Mouse (Mus musculus) forebrain, embryonic 16.5 days (tissue): ENCODE results near the gene Gpr4. TPM values are rescaled to one million over a fixed set of nuclear protein-coding genes. Genes with fewer than 3 reads are reported as not detected.

Experiments used
- ATAC-seq: fragments of 200-750 bp; cut with Nextera tagmentation; 2 replicates; pipeline ENCODE4 v1.8.0; 2017; ENCODE audit warnings: mild to moderate bottlenecking, moderate library complexity
- H3K27ac ChIP-seq: fragments of 300-500 bp; sonication (generic); 2 replicates; pipeline ENCODE4 v1.5.1; 2014; ENCODE audit warnings: low read length, control low read depth
- H3K27me3 ChIP-seq: fragments of 300-500 bp; sonication (generic); replicated peaks from 2 replicates; pipeline ENCODE4 v1.6.1; 2014; ENCODE audit warnings: low read length; ENCODE audit not compliant: control insufficient read depth, insufficient read depth
- H3K36me3 ChIP-seq: fragments of 300-500 bp; sonication (generic); 2 replicates; pipeline ENCODE4 v1.6.1; 2014; ENCODE audit not compliant: control insufficient read depth, insufficient read depth
- H3K4me1 ChIP-seq: fragments of 300-500 bp; sonication (generic); replicated peaks from 2 replicates; pipeline ENCODE4 v1.6.1; 2014; ENCODE audit warnings: low read length; ENCODE audit not compliant: control insufficient read depth, insufficient read depth
- H3K4me2 ChIP-seq: fragments of 300-500 bp; sonication (generic); 2 replicates; pipeline ENCODE4 v1.6.1; 2014; ENCODE audit warnings: mild to moderate bottlenecking, low read length, control low read depth
- H3K4me3 ChIP-seq: fragments of 300-500 bp; sonication (generic); replicated peaks from 2 replicates; pipeline ENCODE4 v1.5.1; 2014; ENCODE audit warnings: mild to moderate bottlenecking, low read length, control low read depth
- H3K9ac ChIP-seq: fragments of 300-500 bp; sonication (generic); replicated peaks from 2 replicates; pipeline ENCODE4 v1.6.1; 2014; ENCODE audit warnings: low read depth, low read length, control low read depth
- H3K9me3 ChIP-seq: fragments of 300-500 bp; sonication (generic); 2 replicates; pipeline ENCODE4 v1.6.1; 2016; ENCODE audit warnings: low read length; ENCODE audit not compliant: control insufficient read depth
- WGBS: fragments of 180-500 bp; shearing (Covaris S2); extraction: QIAGEN DNeasy Blood & Tissue Kit; methylation state at CpG from one replicate; pipeline ENCODE4 v1.1.7; 2014; 5-methylcytosine and 5-hydroxymethylcytosine counted together
- polyA plus RNA-seq: library from polyadenylated mRNA; unstranded; fragments of >200 nt; fragmentation: Nextera tagmentation; extraction: Ambion mirVana; gene quantifications from 2 replicates; pipeline ENCODE4 v1.2.1, GENCODE M21; 2015

Gene Gpr4
- polyA plus RNA-seq, 1 experiment from 2014 or later = 2.5 TPM

- ATAC-seq = no peak
- H3K9ac ChIP-seq = no peak overlapping the region
- 91% methylated on average over 3 of the region's 3 CpGs for WGBS
These were observed 19.5 kb downstream of the Gpr4 start for GRCm38 (mm10) chr7:19231849-19232248.

GRCm38 (mm10) chr7:19234652-19235051 lies 22.3 kb downstream of the Gpr4 start:
- Histone ChIP-seq H3K27me3 (no peaks in the 10 kb centered on the region), H3K4me2 (no peak overlapping the region), H3K4me1 (peaks cover 9% of the 10 kb centered on the region), H3K36me3 (no peaks in the 10 kb centered on the region), H3K9ac (no peak overlapping the region), H3K4me3 (no peak overlapping the region), H3K27ac (no peak overlapping the region), H3K9me3 (no peaks in the 10 kb centered on the region)
- 82% methylated on average over 5 of the region's 5 CpGs for WGBS
- ATAC-seq = no peak

More at GRCm38 (mm10) chr7:19231849-19232248, 19.5 kb downstream of the Gpr4 start:
- H3K4me1 ChIP-seq = peaks cover 20% of the 10 kb centered on the region
- H3K36me3 ChIP-seq = no peaks in the 10 kb centered on the region
- no peak overlapping the region for H3K4me3 ChIP-seq
- no peak overlapping the region for H3K4me2 ChIP-seq
- H3K27me3 ChIP-seq = no peaks in the 10 kb centered on the region
- no peaks in the 10 kb centered on the region for H3K9me3 ChIP-seq
- no peak overlapping the region for H3K27ac ChIP-seq

DNA sequence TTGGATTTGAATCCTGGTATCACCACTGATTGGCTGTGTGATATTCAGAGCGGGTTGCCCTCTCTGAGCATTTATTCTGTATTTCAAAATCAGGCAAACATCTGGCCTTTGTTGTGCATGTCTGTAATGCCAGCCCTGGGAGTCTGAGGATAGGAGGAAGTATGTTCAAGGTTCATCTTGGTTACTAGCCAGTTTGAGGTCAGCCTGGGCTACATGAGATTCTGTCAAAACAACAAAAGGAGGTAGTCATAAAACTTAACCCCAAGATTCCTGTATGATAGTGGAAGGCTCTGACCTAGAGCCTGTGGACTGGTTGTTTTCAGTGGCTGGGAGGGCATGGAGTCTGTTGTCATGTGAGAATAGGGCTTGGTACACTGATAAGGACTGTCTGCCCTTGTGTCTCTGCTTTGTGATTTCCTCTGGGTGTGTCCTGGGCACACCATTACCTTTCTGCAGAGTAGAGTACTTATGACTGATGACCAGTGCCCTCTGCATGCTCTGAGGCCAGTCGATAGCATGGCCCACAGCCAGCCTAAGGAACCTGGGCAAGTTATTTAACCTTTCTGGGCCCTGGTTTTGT lies 22.8 kb downstream of the Gpr4 start:
- ATAC-seq = no peak
- H3K9me3 ChIP-seq = no peaks in the 10 kb centered on the region
- no peak overlapping the region for H3K27ac ChIP-seq
- no peaks in the 10 kb centered on the region for H3K27me3 ChIP-seq
- no peak overlapping the region for H3K4me3 ChIP-seq
- H3K9ac ChIP-seq = no peak overlapping the region
- WGBS = 92% methylated on average over 2 of the region's 2 CpGs
- H3K36me3 ChIP-seq = no peaks in the 10 kb centered on the region
- H3K4me1 ChIP-seq = peaks cover 8% of the 10 kb centered on the region
- H3K4me2 ChIP-seq = no peak overlapping the region

DNA sequence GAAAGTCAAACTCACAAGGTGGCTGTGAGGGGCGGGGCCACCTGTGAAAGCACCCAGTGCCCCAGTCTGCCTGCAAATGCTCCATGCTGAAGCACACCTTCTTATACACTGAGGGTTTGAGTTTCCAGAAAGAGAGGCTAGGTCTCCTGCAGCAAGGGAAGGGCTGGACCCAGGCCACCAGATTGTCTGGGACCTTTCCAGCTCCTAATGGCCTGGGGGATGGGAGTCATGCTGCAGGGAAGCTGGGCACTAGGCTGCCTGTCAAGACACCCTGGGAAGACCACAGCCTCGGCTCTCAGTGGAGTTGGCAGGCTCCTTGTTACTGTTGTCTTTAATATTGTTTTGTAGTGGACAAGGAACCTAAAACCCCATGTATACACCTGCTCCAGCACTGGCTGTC lies 24.1 kb downstream of the Gpr4 start:
- 61% methylated on average over 2 of the region's 2 CpGs for WGBS
- H3K4me1 ChIP-seq = peaks cover 8% of the 10 kb centered on the region
- no peaks in the 10 kb centered on the region for H3K27me3 ChIP-seq
- no peak for ATAC-seq
- H3K27ac ChIP-seq = no peak overlapping the region
- H3K9ac ChIP-seq = 0 out of 2 replicates have a peak overlapping the region, but pooled peaks have one; percentile 17
- no peak overlapping the region for H3K4me2 ChIP-seq
- H3K4me3 ChIP-seq = no peak overlapping the region
- H3K9me3 ChIP-seq = no peaks in the 10 kb centered on the region
- H3K36me3 ChIP-seq = no peaks in the 10 kb centered on the region

- H3K9ac ChIP-seq = no peak overlapping the region
- H3K9me3 ChIP-seq = no peaks in the 10 kb centered on the region
- H3K27ac ChIP-seq = no peak overlapping the region
- H3K4me1 ChIP-seq = peaks cover 8% of the 10 kb centered on the region
- H3K4me3 ChIP-seq = no peak overlapping the region
- 95% methylated on average over 4 of the region's 4 CpGs for WGBS
- no peak for ATAC-seq
- no peaks in the 10 kb centered on the region for H3K36me3 ChIP-seq
- H3K4me2 ChIP-seq = no peak overlapping the region
- H3K27me3 ChIP-seq = no peaks in the 10 kb centered on the region
These were observed 26.0 kb downstream of the Gpr4 start for GRCm38 (mm10) chr7:19238344-19238743.

DNA sequence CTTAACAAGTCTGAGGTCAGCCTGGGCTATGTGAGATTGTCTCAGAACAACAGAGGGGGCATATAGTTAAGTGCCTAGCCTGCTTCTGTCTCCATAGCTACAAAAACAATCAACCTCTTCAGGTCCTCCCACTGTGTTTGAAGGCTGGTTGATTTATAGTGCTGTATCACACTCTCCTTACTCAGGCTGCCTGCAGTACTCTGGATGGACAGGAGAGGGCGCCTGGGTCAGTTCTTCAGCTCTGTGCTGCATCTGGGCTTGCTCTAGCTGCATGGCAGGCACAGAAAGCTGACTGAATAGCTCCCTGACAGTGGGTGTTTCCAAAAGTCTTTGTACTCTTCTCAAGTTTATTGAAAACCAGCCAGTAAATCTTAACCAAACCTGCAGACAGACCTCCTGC lies 27.1 kb downstream of the Gpr4 start:
- Histone ChIP-seq H3K27me3 (no peaks in the 10 kb centered on the region), H3K27ac (peak overlapping the region; percentile 37), H3K9me3 (no peaks in the 10 kb centered on the region), H3K4me2 (no peak overlapping the region), H3K36me3 (no peaks in the 10 kb centered on the region), H3K4me3 (no peak overlapping the region), H3K4me1 (peaks cover 8% of the 10 kb centered on the region), H3K9ac (no peak overlapping the region)
- 0% methylated on average over 1 of the region's 1 CpGs for WGBS
- peak; percentile 94 for ATAC-seq

DNA sequence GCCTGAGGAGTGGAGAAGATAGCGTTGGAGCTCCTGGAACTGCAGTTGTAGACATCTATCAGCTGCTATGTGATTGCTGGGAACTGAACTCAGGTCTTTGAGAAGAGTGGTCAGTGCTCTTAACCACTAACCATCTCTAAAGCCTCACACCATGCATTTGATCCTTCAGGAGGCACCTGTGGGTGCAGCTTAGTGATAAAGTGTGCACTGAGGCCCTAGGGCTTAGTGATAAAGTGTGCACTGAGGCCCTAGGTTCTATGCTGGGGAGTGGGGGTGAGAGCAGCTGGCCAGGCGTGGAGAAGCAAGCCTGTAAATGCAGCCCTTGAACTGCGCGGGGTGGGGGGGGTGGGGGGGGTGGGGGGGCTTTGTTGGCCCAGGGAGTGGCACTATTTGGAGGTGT lies 27.6 kb downstream of the Gpr4 start:
- WGBS = 71% methylated on average over 2 of the region's 4 CpGs

GRCm38 (mm10) chr7:19240905-19241463 lies 28.6 kb downstream of the Gpr4 start:
- no peak for ATAC-seq
- 76% methylated on average over 8 of the region's 8 CpGs for WGBS
- Histone ChIP-seq H3K4me2 (no peak overlapping the region), H3K4me1 (peaks cover 8% of the 10 kb centered on the region), H3K27ac (no peak overlapping the region), H3K9ac (no peak overlapping the region), H3K36me3 (0 out of 2 replicates have a peak, but pooled peaks cover 2% of the 10 kb centered on the region), H3K27me3 (no peaks in the 10 kb centered on the region), H3K9me3 (no peaks in the 10 kb centered on the region), H3K4me3 (no peak overlapping the region)

More for the DNA sequence above, 27.6 kb downstream of the Gpr4 start:
- Histone ChIP-seq H3K9me3 (no peaks in the 10 kb centered on the region), H3K4me2 (no peak overlapping the region), H3K27me3 (no peaks in the 10 kb centered on the region), H3K4me1 (peaks cover 8% of the 10 kb centered on the region), H3K4me3 (no peak overlapping the region), H3K9ac (no peak overlapping the region), H3K27ac (peak overlapping the region; percentile 37), H3K36me3 (0 out of 2 replicates have a peak, but pooled peaks cover 2% of the 10 kb centered on the region)
- ATAC-seq = no peak

DNA sequence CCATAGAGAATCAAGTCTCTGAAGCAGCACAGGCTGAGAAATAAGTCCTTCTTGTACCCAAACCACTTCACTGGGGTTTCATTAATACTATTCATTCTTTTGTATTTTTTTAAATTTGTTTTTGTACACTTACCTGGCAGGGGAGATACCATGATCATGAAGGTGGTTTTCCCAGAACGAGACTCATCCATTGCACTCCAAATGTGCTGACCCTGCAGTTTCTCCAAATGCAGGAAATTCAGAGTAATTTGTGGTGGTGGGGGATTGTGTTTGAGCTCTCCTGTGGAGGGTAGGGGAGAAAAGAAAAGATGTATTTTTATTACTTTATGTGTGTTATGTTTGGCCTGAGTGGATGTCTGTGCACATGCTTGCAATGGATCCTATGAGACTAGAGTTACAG lies 29.7 kb downstream of the Gpr4 start:
- Histone ChIP-seq H3K27me3 (no peaks in the 10 kb centered on the region), H3K4me3 (no peak overlapping the region), H3K4me2 (no peak overlapping the region), H3K27ac (no peak overlapping the region), H3K36me3 (0 out of 2 replicates have a peak, but pooled peaks cover 2% of the 10 kb centered on the region), H3K9ac (no peak overlapping the region), H3K4me1 (peaks cover 5% of the 10 kb centered on the region), H3K9me3 (no peaks in the 10 kb centered on the region)
- no peak for ATAC-seq
- 86% methylated on average over 1 of the region's 1 CpGs for WGBS
